Mouse (Mus musculus): ENCODE measurements around the gene Dnajc9. TPM values are rescaled to one million over a fixed set of nuclear protein-coding genes. Genes with fewer than 3 reads are reported as not detected.
A peak's percentile ranks its signal among the peaks of the same experiment; 100 is the strongest.

Dnajc9 gene
- total RNA-seq (2014; rRNA removed) (29.2 and 44.2 TPM in 2 replicates), polyA plus RNA-seq (2015; fragmentation: Nextera tagmentation; extraction: Ambion mirVana) (111 and 114 TPM in 2 replicates)

GRCm38 (mm10) chr14:20388441-20389129, at the start of gene Dnajc9:
TSS of gene Dnajc9 (minus strand) at chr14:20388910.
- peaks cover 5% of the 10 kb centered on the region; the same call in 1 of the 2 replicates for H3K36me3 ChIP-seq (ENCODE audit: insufficient read depth, low read length)
- peaks cover 7% of the 10 kb centered on the region; the same call in 1 of the 2 replicates for H3K4me1 ChIP-seq (ENCODE audit: insufficient read depth, low read length)
- no peak for TF ChIP-seq CTCF (IDR thresholded peaks at IDR 0.05; ENCODE audit: low read depth)
- H3K27ac ChIP-seq: peak within 1 kb of the TSS; percentile 75
- under 1% methylated on average over 56 of the region's 59 CpGs for whole genome bisulfite sequencing
- no peaks in the 10 kb centered on the region for H3K27me3 ChIP-seq (ENCODE audit: insufficient read depth, low read length)
- DNase-seq (ENCODE audit: low spot score) (peak; percentile 96), ATAC-seq (peak; percentile 71)
- no peaks in the 10 kb centered on the region for H3K9me3 ChIP-seq (ENCODE audit: low read length)
- peak within 1 kb of the TSS; percentile 86 for H3K4me2 ChIP-seq (ENCODE audit: low read depth, low read length)
- peak within 1 kb of the TSS; percentile 61 for H3K4me3 ChIP-seq (ENCODE audit: low read length)
- H3K9ac ChIP-seq (replicated peaks; ENCODE audit: low read length): peak within 1 kb of the TSS; percentile 53

- Histone ChIP-seq H3K4me2 (ENCODE audit: low read depth, low read length) (no peak overlapping the region), H3K9me3 (ENCODE audit: low read length) (no peaks in the 10 kb centered on the region), H3K36me3 (ENCODE audit: insufficient read depth, low read length) (no peaks in the 10 kb centered on the region), H3K27ac (no peak overlapping the region), H3K9ac (replicated peaks; ENCODE audit: low read length) (no peak overlapping the region), H3K27me3 (ENCODE audit: insufficient read depth, low read length) (no peaks in the 10 kb centered on the region), H3K4me3 (ENCODE audit: low read length) (no peak overlapping the region), H3K4me1 (ENCODE audit: insufficient read depth, low read length) (no peaks in the 10 kb centered on the region)
- no peak for TF ChIP-seq CTCF (IDR thresholded peaks at IDR 0.05; ENCODE audit: low read depth)
- 76% methylated on average over 6 of the region's 6 CpGs for WGBS
- ATAC-seq (no peak), DNase-seq (ENCODE audit: low spot score) (no peak)
Observed at GRCm38 (mm10) chr14:20436976-20437375, 48.3 kb upstream of the Dnajc9 start.

GRCm38 (mm10) chr14:20432420-20432819, 43.7 kb upstream of the Dnajc9 start:
- ATAC-seq (no peak), DNase-seq (ENCODE audit: low spot score) (no peak)
- Histone ChIP-seq H3K9me3 (ENCODE audit: low read length) (no peaks in the 10 kb centered on the region), H3K27me3 (ENCODE audit: insufficient read depth, low read length) (no peaks in the 10 kb centered on the region), H3K9ac (replicated peaks; ENCODE audit: low read length) (no peak overlapping the region), H3K4me3 (ENCODE audit: low read length) (no peak overlapping the region), H3K4me1 (ENCODE audit: insufficient read depth, low read length) (no peaks in the 10 kb centered on the region), H3K36me3 (ENCODE audit: insufficient read depth, low read length) (no peaks in the 10 kb centered on the region), H3K27ac (no peak overlapping the region), H3K4me2 (ENCODE audit: low read depth, low read length) (no peak overlapping the region)
- 88% methylated on average over 4 of the region's 4 CpGs for WGBS
- TF ChIP-seq CTCF (IDR thresholded peaks at IDR 0.05; ENCODE audit: low read depth): no peak

GRCm38 (mm10) chr14:20431726-20432125, 43.0 kb upstream of the Dnajc9 start:
- Histone ChIP-seq H3K9ac (replicated peaks; ENCODE audit: low read length) (no peak overlapping the region), H3K36me3 (ENCODE audit: insufficient read depth, low read length) (no peaks in the 10 kb centered on the region), H3K27ac (no peak overlapping the region), H3K4me3 (ENCODE audit: low read length) (no peak overlapping the region), H3K27me3 (ENCODE audit: insufficient read depth, low read length) (no peaks in the 10 kb centered on the region), H3K4me2 (ENCODE audit: low read depth, low read length) (no peak overlapping the region), H3K4me1 (ENCODE audit: insufficient read depth, low read length) (no peaks in the 10 kb centered on the region), H3K9me3 (ENCODE audit: low read length) (no peaks in the 10 kb centered on the region)
- DNase-seq (ENCODE audit: low spot score) (no peak), ATAC-seq (no peak)
- no peak for TF ChIP-seq CTCF (IDR thresholded peaks at IDR 0.05; ENCODE audit: low read depth)
- 79% methylated on average over 6 of the region's 6 CpGs for WGBS

- Histone ChIP-seq H3K4me3 (ENCODE audit: low read length) (no peak overlapping the region), H3K27ac (no peak overlapping the region), H3K36me3 (ENCODE audit: insufficient read depth, low read length) (no peaks in the 10 kb centered on the region), H3K4me1 (ENCODE audit: insufficient read depth, low read length) (no peaks in the 10 kb centered on the region), H3K9ac (replicated peaks; ENCODE audit: low read length) (no peak overlapping the region), H3K4me2 (ENCODE audit: low read depth, low read length) (no peak overlapping the region), H3K9me3 (ENCODE audit: low read length) (no peaks in the 10 kb centered on the region), H3K27me3 (ENCODE audit: insufficient read depth, low read length) (no peaks in the 10 kb centered on the region)
- DNase-seq (ENCODE audit: low spot score) (no peak), ATAC-seq (no peak)
- WGBS: 52% methylated on average over 1 of the region's 1 CpGs
- TF ChIP-seq CTCF (IDR thresholded peaks at IDR 0.05; ENCODE audit: low read depth): no peak
Observed at GRCm38 (mm10) chr14:20429833-20430232, 41.1 kb upstream of the Dnajc9 start.

- H3K27ac ChIP-seq: no peak overlapping the region
- H3K9me3 ChIP-seq (ENCODE audit: low read length): no peaks in the 10 kb centered on the region
- H3K4me1 ChIP-seq (ENCODE audit: insufficient read depth, low read length): no peaks in the 10 kb centered on the region
- no peaks in the 10 kb centered on the region for H3K27me3 ChIP-seq (ENCODE audit: insufficient read depth, low read length)
- 47% methylated on average over 1 of the region's 1 CpGs for WGBS
- TF ChIP-seq CTCF (IDR thresholded peaks at IDR 0.05; ENCODE audit: low read depth): no peak
- H3K9ac ChIP-seq (replicated peaks; ENCODE audit: low read length): no peak overlapping the region
- H3K4me2 ChIP-seq (ENCODE audit: low read depth, low read length): no peak overlapping the region
- no peak overlapping the region for H3K4me3 ChIP-seq (ENCODE audit: low read length)
- no peaks in the 10 kb centered on the region for H3K36me3 ChIP-seq (ENCODE audit: insufficient read depth, low read length)
- no peak for ATAC-seq
- DNase-seq (ENCODE audit: low spot score): no peak
Observed at GRCm38 (mm10) chr14:20428593-20428992, 39.9 kb upstream of the Dnajc9 start.

GRCm38 (mm10) chr14:20423046-20423445, 34.3 kb upstream of the Dnajc9 start:
- Histone ChIP-seq H3K9me3 (ENCODE audit: low read length) (no peaks in the 10 kb centered on the region), H3K27ac (no peak overlapping the region), H3K4me1 (ENCODE audit: insufficient read depth, low read length) (no peaks in the 10 kb centered on the region), H3K4me2 (ENCODE audit: low read depth, low read length) (no peak overlapping the region), H3K36me3 (ENCODE audit: insufficient read depth, low read length) (no peaks in the 10 kb centered on the region), H3K27me3 (ENCODE audit: insufficient read depth, low read length) (no peaks in the 10 kb centered on the region), H3K4me3 (ENCODE audit: low read length) (no peak overlapping the region), H3K9ac (replicated peaks; ENCODE audit: low read length) (no peak overlapping the region)
- 94% methylated on average over 6 of the region's 6 CpGs for WGBS
- ATAC-seq: no peak
- DNase-seq (ENCODE audit: low spot score): no peak
- no peak for TF ChIP-seq CTCF (IDR thresholded peaks at IDR 0.05; ENCODE audit: low read depth)
